Mouse (Mus musculus): ENCODE measurements at regions not wholly inside any gene's neighbourhood (a gene's known extent, or its start where the extent isn't known, plus 50 kb on each side); places are given as distances from the start of the nearest gene placed in this dataset.

- DNase-seq (ENCODE audit: low read depth, low spot score), result no peak
Observed at GRCm38 (mm10) chr4:64599222-64599621, 524.8 kb upstream of the Pappa start.

- DNase-seq (ENCODE audit: low read depth, low spot score), result no peak
Observed at GRCm38 (mm10) chr4:64622771-64623170, 501.2 kb upstream of the Pappa start.

- DNase-seq (ENCODE audit: low read depth, low spot score), result no peak
Observed at GRCm38 (mm10) chr4:64632189-64632588, 491.8 kb upstream of the Pappa start.

GRCm38 (mm10) chr4:64635256-64635962 lies 488.6 kb upstream of the Pappa start:
- DNase-seq (ENCODE audit: low read depth, low spot score), result no peak

- no peak for DNase-seq (ENCODE audit: low read depth, low spot score)
Observed at GRCm38 (mm10) chr4:64640056-64640455, 483.9 kb upstream of the Pappa start.

GRCm38 (mm10) chr4:64640976-64641375 lies 483.0 kb upstream of the Pappa start:
- no peak for DNase-seq (ENCODE audit: low read depth, low spot score)

GRCm38 (mm10) chr4:64645141-64645540 lies 478.8 kb upstream of the Pappa start:
- no peak for DNase-seq (ENCODE audit: low read depth, low spot score)

- DNase-seq (ENCODE audit: low read depth, low spot score), result no peak
Observed at GRCm38 (mm10) chr4:64654157-64654556, 469.8 kb upstream of the Pappa start.

GRCm38 (mm10) chr4:64655534-64655933 lies 468.4 kb upstream of the Pappa start:
- no peak for DNase-seq (ENCODE audit: low read depth, low spot score)

- DNase-seq (ENCODE audit: low read depth, low spot score), result no peak
Observed at GRCm38 (mm10) chr4:64663722-64664121, 460.3 kb upstream of the Pappa start.

- no peak for DNase-seq (ENCODE audit: low read depth, low spot score)
Observed at GRCm38 (mm10) chr4:64667998-64668397, 456.0 kb upstream of the Pappa start.

GRCm38 (mm10) chr4:64669722-64670121 lies 454.3 kb upstream of the Pappa start:
- DNase-seq (ENCODE audit: low read depth, low spot score), result no peak

GRCm38 (mm10) chr4:64676438-64676837 lies 447.5 kb upstream of the Pappa start:
- DNase-seq (ENCODE audit: low read depth, low spot score), result no peak

GRCm38 (mm10) chr4:64676881-64677280 lies 447.1 kb upstream of the Pappa start:
- DNase-seq (ENCODE audit: low read depth, low spot score), result no peak

- DNase-seq (ENCODE audit: low read depth, low spot score), result no peak
Observed at GRCm38 (mm10) chr4:64684654-64685053, 439.3 kb upstream of the Pappa start.

- DNase-seq (ENCODE audit: low read depth, low spot score), result no peak
Observed at GRCm38 (mm10) chr4:64696134-64696533, 427.8 kb upstream of the Pappa start.

- no peak for DNase-seq (ENCODE audit: low read depth, low spot score)
Observed at GRCm38 (mm10) chr4:64723296-64723695, 400.7 kb upstream of the Pappa start.

GRCm38 (mm10) chr4:64724851-64725250 lies 399.1 kb upstream of the Pappa start:
- no peak for DNase-seq (ENCODE audit: low read depth, low spot score)

- DNase-seq (ENCODE audit: low read depth, low spot score), result no peak
Observed at GRCm38 (mm10) chr4:64755986-64756385, 368.0 kb upstream of the Pappa start.

- no peak for DNase-seq (ENCODE audit: low read depth, low spot score)
Observed at GRCm38 (mm10) chr4:64768610-64769009, 355.4 kb upstream of the Pappa start.

GRCm38 (mm10) chr4:64803886-64804285 lies 320.1 kb upstream of the Pappa start:
- no peak for DNase-seq (ENCODE audit: low read depth, low spot score)

- no peak for DNase-seq (ENCODE audit: low read depth, low spot score)
Observed at GRCm38 (mm10) chr4:64804996-64805395, 319.0 kb upstream of the Pappa start.

GRCm38 (mm10) chr4:64807148-64807547 lies 316.8 kb upstream of the Pappa start:
- DNase-seq (ENCODE audit: low read depth, low spot score), result no peak

GRCm38 (mm10) chr4:64811974-64812373 lies 312.0 kb upstream of the Pappa start:
- no peak for DNase-seq (ENCODE audit: low read depth, low spot score)
